Mouse (Mus musculus) thymus, postnatal 14 days (tissue): ENCODE data around the gene Gm12258.
A peak's percentile ranks its signal among the peaks of the same experiment; 100 is the strongest.

ENCODE experiments used
- DNase-seq: peaks from one replicate; pipeline ENCODE4 v3.0.0; 2021

Gm12258 gene

GRCm38 (mm10) chr11:58903511-58904409 lies 56.8 kb downstream of the Gm12258 start, which contains the start of gene Zfp39:
Gene Zfp39 (minus strand): TSS chr11:58904225.
- peak; percentile 98 for DNase-seq

GRCm38 (mm10) chr11:58904410-58904718 lies 57.4 kb downstream of the Gm12258 start:
- no peak for DNase-seq

- DNase-seq = peak; percentile 33
These were observed 57.9 kb downstream of the Gm12258 start for GRCm38 (mm10) chr11:58904838-58905237.
